Mouse (Mus musculus): ENCODE results near the gene Glipr1.
A peak's percentile ranks its signal among the peaks of the same experiment; 100 is the strongest.
"Not testable (repeated sequence)": the region's sequence is repeated elsewhere in the genome, so short reads cannot be mapped to it uniquely, and the experiment has no call there.

The Glipr1 gene

DNA sequence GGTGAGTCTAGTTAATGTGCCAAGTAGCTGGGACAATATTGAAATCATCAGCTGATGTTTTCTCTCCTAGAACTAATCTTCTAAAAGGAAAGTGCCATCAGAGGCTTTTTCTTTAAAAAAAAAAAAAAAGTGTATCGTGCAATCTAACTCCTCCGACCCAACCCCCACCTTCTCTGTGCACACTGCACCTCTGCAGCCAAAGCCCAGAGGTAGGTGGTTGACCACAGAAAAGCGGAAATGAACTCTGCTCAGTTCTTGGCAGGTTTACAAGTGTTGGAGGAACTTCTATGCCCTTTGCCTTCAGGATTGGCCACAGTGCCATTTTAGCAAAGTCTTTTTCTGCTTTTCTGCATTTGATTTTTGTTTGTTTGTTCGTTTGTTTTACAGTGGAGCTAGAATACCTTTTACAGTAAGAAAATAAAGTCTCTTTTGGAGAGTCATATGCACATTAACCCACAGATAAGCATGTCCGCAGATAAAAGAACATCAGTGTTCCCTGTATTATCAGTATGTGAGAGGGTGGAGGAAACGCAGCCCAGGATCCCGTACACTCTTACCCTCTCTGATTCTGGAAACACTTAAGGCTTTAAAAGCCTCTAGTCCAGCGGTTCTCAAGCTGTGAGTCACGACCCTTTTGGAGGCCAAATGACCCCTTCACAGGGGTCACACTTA is at the start of gene Glipr1:
Gene Glipr1, minus strand, starts transcription at position 88 of the 672 bp plus-strand sequence.
- DNase-seq (ENCODE audit: low spot score in 2 of 2), result peak in 1 of 2 experiments; percentile 79

DNA sequence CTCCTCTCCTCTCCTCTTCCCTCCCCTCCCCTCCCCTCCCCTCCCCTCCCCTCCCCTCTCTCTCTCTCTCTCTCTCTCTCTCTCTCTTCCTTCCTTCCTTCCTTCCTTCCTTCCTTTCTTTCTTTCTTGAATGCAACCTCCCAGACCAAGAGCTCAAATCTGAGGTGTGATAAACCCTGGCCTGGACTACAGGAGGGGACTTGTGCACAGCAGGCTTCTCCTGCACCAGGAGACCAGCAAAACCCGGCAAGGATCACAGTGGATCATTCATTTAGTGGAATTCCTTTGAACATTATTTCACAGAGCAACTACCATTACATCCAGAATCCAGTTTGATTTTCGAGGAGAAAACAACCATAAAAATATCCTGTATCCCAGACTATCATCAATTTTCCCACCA is 49.5 kb upstream of the Glipr1 start:
- DNase-seq (ENCODE audit: low spot score in 2 of 2), result not testable (repeated sequence)

DNA sequence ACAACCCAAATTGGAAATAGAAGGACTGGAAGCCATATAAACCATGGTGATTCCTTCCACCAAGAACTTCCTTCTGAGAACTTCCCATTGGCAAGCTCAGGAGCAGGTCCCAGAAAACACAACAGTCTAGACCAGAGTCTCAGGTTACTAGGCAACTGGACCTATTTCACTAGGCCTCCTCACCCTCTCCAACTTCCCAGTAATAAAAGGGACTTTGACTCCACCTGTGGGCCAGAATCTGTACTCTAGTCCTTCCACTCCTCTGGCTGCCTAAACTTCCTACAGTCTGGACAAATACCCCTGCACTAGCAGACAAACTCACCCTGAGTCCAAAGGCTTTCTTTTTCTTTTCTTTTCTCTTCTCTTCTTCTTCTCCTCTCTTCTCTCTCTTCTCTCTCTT is 48.8 kb upstream of the Glipr1 start:
- no peak for DNase-seq (ENCODE audit: low spot score in 2 of 2)

DNA sequence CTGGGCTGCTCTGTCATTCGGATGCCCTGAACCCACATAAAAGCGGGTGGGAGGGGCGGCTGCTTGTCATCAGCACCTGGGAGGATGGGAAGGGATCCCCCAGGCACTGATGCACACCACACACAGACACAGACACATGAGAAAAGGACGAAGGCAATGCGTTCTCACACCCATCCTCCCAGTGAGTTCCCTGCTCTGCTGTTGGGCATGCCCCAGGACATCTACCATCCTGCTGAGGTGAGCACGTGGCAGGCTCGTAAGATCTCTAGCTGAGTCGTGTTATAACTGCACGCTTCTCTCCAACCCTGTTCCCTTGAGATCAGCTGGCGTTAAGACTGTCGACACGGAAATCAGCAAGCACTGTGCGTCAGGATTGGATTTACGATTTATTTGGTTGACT is 41.9 kb upstream of the Glipr1 start:
- not testable (repeated sequence) for DNase-seq (ENCODE audit: low spot score in 2 of 2)

DNA sequence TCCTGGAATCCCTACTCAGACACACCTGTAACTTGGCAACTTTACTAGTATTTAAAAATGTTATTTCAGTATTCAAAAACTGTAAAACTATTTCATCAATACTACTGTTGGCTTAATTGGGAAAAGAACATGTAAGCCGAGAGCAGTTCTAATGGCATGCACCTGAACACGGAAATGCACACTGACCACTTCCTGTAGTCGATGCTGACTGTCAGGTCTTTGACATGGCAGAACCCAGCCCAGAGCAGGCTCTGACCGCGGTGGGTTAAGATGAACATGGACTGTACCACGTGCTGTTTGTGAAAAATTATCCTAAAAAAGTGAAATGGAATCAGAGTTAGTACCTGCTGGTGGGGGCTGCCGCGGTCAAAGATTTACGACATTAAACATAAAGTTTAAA is 41.1 kb upstream of the Glipr1 start:
- DNase-seq (ENCODE audit: low spot score in 2 of 2), result not testable (repeated sequence)

DNA sequence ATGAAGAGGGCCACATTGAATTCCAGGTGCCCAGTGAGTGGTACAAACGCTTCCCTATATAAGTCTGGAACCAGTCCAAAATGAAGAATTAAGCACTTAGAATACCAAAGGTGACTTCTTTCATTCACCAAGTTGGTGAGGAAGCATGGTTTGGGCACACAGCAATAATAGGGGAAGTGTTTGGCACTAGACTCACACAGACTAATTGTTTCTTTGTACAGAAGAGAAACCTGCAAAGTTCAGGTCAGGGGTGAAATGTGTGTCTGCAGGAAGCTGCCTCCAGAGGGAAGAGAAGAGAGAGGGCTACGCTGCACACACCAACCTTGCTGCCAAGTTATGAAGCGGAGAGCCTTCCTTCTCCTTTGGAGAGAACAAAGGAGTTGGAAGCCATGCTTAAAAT is 26.3 kb upstream of the Glipr1 start:
- DNase-seq (ENCODE audit: low spot score in 2 of 2), result not testable (repeated sequence)

DNA sequence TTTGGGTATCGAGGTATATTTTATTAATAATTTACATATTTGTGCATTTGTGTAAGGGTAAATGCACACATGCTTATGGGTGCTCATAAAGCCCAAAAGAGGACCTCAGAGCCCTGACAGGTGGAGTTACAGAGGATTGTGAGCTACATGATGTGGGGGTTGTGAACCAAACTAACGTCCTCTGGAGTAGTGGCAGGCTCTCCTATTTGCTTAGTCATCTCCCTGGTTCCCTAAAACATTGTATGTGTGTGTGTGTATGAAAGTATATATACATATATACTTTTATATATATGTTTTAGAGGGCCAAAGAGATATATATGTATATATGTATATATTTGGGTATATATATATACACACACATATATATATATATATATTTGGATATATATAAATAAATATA is 21.2 kb upstream of the Glipr1 start:
- no peak for DNase-seq (ENCODE audit: low spot score in 2 of 2)

DNA sequence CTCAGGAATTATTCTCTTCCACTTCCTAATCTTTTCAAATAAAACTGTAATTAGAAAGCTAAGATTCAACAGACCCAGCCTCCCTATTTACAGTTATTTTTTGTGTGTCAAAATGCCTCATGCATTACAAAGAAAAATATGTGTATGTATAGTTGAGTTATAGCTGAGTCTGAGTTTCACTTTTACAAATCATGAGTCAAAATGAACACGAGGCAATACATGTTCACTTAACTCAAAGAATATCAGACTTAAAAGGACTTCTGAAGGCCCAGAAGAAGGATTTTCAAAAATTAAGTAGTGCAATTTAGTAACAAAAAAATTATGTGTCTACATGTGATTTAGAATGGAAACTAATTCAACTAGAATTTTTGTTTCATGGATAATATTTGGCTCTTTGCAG is 7.1 kb upstream of the Glipr1 start:
- DNase-seq (ENCODE audit: low spot score in 2 of 2), result not testable (repeated sequence)

DNA sequence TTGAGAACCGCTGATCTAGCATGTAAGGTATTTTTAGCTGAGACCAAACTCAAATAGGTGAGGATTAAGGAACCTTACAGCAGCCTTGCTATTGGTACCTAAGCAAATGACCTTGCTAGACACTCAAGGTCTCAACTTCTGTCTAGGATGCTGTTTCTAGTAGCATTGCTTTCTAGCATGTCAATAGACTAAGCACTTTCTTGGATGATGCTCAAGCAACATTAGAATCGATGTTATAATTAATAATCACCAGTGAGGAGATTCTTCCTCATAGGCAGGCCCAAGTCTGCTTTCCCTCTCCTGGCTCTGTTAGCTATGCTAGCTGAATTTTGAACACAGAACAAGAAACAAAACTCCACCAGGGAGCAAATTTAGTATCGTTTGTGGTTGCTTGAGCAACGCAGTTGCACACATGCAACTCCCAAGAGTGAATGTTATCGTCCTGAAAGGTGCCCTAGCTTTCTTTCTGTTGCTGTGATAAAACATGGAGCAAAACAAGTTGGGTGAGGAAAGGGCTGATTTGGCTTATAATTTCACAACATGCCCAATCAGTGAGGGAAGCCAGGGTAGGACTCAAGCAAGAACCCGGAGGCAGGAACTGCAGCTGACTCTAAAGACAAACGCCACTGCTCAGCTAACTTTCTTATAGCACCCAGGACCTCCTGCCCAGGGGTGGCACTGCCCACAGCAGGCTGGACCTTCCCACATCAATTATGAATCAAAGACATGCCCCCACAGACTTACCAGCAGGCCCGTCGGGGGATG is 493 bp downstream of the Glipr1 start:
- no peak for DNase-seq (ENCODE audit: low spot score in 2 of 2)

DNA sequence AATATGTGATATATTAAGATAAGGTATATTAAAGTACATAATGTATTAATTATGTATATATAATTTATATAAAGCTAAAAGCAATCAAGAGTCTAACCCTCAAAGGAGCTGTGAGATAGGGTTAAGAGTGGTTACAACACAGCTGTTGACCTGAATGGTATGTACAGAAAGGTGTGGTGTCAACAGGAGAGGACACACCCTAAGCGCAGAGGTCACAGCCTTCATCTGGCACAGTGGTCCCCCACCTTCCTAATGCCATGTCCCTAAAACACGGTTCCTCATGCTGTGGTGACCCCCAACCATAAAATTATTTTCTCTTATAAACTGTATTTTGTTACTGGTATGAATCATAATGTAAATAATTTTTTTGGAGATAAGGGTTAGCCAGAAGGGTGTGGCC is 1.1 kb downstream of the Glipr1 start:
- DNase-seq (ENCODE audit: low spot score in 2 of 2), result no peak

DNA sequence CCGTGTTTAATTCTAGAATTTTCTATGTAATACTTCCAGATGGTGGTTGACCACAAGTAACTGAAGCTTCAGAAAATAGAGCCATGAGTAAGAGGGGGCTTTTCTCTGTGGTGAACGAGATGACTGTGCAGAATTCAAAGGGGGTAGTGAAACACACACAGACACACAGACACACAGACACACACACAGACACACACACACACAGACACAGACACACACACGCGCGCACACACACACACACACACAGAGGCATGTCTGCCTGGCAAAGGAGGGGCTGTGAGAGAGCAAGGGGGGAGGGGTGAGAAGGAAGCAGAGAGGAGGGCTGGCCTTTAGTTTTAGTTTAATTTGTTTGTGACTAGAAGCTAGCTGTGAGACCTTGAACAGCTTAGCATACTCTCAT is 1.9 kb downstream of the Glipr1 start:
- peak in 1 of 2 experiments; percentile 50 for DNase-seq (ENCODE audit: low spot score in 2 of 2)

DNA sequence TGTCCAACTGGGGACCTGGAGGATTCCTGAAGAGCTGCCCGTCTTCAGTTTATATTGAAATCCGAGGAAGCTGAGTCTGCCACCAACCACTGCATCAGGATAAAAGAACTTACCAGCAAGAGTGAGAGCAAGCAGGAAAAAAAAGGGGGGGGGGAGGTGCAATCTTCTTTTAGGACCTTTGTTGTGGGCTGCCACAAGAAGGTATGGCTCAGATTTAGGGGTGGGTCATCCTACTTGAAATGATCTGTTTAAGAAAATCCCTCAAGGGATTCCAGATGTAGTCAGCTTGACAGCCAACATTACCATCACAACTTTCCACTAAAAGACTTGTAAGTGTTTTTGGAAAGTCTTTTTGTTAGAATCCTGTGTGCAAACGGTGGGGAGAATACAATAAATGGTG is 2.7 kb downstream of the Glipr1 start:
- no peak for DNase-seq (ENCODE audit: low spot score in 2 of 2)

DNA sequence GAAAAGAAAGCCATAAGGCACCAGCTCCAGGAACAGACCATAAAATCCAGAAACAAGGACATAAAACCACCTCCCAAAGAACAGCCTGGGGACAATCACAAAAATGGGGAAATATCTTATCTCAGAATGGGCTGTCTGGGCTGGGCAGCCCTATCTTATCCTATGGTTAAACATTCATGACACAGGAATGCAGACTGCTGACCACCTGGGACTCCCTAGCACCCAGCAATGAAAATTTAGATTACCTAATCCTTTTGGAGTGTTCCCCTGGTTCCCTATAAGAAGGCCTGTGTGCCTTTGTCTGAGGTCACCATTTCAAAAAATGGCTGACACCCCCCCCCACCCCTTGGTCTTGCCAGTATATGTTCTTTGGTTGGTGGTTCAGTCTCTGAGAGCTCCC is 4.8 kb downstream of the Glipr1 start:
- no peak for DNase-seq (ENCODE audit: low spot score in 2 of 2)

DNA sequence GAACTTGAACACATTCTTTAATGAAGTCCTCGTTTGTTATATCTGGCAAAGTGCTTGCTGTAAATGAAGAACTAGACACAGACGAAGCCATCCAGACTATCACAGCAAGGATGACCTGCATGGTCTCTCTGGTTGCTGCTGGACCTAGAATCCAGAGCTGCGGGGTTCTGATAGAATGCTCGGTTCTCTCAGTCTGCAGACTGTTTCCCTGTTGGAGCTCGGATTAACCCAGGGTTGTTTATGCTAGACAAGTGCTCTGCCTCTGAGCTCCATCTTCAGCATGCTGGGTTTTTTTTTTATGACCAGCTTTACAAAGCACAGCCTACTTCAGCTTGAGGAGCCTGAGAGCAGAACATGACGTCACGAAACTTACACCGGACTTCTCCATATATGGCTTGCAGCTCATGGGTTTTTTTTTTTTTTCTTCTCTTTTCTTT is 5.5 kb downstream of the Glipr1 start:
- DNase-seq (ENCODE audit: low spot score in 2 of 2), result no peak

DNA sequence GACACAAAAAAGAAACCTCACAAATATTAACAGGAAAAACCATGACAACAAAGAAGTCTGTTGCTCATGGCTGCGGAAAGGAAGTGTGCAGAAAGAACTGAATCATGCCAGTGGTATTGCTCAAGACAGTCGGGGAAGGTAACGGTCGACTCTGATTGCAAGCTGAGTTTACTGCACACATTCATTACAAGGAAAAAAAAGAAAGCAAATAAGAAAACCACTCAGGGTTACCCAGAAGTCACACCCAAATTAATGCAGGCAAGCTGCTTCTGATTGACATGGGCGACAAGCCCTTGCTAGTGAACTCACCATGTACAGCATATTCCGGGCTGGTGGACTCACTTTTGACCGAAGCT is 5.9 kb downstream of the Glipr1 start:
- no peak for DNase-seq (ENCODE audit: low spot score in 2 of 2)

DNA sequence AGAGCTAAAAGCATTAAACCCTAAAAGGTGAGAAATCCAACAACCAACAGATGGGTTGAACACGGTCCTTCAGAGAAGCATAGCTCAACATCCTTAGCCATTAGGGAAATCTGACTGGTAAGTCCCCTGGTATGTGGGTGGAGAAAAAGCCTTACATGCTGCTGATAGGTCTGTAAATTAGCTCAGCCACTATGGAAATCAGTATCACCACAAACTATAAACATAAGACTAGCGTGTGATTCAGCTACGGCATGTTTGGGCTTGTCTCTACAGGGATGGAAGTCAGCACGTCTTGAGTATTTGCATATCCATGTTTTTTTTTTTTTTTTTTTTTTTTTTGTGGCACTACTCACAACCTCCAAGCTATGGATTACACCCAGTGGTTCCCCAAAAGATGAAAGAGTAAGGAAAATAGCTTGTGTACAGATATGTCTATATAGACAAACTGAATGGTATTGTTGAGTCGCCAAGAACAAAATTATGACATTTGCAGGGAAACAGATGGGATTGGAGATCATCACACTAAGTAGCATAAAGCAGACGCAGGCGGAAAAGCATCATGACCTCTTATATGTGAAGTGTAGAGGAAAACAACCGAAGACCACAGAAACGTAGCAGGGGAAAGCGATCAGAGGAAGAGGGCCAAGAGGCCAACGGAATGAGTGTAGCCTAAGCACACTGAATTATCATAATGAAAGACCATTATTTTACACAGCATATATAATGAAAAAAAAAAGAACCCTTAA is 6.5 kb downstream of the Glipr1 start:
- DNase-seq (ENCODE audit: low spot score in 2 of 2), result no peak

DNA sequence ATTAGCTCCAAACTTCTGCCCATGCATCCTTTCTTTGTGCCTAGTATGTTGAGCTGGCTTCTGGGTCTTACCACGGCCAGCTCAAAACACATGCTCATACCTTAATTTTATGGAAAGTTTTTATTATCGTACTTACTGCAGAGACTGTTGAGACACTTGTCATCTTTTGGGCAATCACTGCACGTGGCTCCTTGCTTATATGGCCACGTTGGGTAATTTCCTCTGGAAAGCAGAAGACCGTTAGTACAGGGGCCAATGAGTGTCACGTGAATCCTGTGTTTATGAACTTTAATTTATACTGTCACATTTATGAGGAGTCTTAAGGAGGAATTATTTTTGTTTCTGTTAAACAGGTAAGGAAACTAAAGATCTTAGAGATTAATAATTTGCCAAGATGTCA is 16.0 kb downstream of the Glipr1 start:
- no peak for DNase-seq (ENCODE audit: low spot score in 2 of 2)

DNA sequence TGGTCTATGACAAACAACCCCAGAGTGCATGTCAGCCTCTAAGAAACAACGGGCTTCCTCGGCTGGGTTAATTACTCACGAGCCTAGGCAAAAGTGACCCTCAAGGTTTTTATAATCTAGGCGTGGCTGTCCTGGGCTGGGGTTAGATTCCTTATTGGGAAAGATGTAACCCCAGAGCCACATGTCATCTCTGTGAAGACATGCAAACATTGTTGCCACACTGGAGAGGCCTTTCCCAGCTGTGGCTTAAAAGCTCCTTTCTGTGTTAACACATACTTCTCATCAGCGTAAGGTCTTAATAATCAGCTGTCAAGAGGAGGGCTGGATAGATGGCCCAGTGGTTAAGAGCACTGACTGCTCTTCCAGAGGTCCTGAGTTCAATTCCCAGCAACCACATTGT is 19.4 kb downstream of the Glipr1 start:
- no peak for DNase-seq (ENCODE audit: low spot score in 2 of 2)

DNA sequence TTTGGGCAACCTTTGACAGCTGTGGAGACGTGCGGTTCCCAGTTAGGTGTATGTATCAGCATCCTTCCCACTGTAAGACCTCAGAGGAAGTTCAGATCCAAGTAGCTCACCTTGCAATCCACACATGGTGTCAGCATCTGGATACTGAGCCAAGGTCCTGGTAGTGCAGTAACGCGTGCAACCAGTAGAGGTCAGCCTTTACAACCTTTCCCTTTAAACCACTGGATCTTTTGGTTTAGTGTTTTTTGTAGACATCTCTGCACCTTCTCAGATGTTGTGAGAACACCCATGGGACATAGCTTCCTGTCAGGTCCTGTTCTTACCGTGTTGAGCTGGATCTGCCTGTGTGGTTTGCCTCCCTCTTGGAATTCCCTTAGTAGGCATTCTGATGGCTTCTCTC is 24.8 kb downstream of the Glipr1 start:
- peak; percentile 47 to 72 for DNase-seq (ENCODE audit: low spot score in 2 of 2)

DNA sequence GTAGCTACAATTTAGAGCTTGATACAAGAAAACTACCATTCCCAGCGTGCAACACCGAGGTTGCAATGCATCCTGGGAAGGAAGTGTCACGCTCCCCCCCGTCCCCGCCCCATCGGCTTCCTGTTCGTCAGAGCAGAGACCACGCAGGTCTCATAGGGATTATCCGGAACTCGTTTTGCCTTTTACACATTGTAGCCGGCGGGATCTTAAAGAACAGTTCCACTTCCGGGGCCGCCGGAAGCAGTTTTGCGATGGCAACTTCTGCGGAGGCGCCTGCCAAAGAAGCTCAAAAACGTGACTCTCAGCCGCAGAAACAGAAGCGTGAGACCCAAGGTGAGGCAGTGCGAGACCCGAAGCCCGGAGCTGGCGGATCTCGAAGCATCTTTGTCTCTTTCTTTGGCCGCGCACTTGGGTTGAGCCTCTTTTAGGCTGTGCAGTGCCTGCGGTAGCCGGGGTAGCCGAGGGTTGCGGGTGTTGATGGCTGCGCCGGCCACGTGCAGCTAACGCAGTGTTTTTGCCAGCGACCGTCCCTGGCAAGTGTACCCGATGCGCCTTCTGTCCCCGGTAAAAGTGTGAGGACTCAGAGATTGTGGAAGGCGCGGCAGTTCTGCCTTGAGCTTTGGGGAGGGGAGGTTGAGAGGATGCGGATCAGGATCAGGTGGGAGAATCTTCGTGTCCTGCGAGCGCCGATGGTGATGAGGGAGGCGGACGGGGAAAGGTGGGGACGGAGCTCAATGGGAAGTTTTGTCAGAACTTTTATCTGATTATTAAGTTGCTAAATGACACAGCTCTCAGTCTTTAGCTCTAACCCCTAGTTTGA is 29.7 kb downstream of the Glipr1 start, which contains the start of gene Krr1:
Gene Krr1, plus strand, starts transcription at position 123 of the 820 bp plus-strand sequence.
- peak; percentile 70 to 86 for DNase-seq (ENCODE audit: low spot score in 2 of 2)

DNA sequence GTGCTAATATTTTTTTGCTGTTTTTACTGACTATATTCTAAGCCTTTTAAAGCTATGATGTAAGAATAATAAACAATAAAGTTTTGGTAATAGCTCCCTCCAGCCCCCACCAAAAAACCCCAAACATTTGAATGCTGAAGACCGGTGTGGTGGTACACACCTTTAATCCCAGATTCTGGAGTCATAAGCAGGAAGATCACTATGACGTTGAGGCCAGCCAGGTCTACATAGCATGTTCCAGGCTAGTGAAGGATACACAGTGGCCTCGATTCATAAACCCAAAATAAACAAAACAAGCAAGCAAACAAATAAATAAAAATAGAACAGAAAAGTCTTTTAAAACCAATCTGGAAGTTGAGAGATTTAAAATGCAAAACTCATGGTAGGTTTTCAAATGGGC is 30.5 kb downstream of the Glipr1 start:
- DNase-seq (ENCODE audit: low spot score in 2 of 2), result no peak

DNA sequence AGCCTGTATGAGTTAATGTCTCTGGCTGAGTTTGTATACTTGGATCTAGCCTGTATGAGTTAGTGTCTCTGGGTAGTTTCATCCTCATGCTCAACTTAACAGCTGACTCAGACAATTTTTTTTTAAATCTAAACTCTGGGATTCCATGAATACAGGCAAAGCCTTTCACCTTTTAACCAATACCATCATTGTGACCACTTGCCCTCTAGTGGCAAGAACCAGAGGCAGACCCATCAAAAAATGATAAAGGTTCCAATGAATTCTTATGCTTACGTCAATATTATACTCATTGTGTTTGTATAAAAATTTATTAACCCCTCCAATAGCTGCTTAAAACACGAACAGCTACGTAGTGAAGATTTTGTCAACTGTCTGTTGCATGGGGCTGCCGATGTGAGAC is 36.0 kb downstream of the Glipr1 start:
- DNase-seq (ENCODE audit: low spot score in 2 of 2), result no peak

Measured in spleen, postnatal 10 days (tissue).